Mouse (Mus musculus) embryonic fibroblast, embryonic 13.5 days (primary cell): ENCODE measurements around the gene Atp5k. TPM values are rescaled to one million over a fixed set of nuclear protein-coding genes. Genes with fewer than 3 reads are reported as not detected.

Experiments
- H3K27ac ChIP-seq: 2 replicates; pipeline ENCODE4 v1.5.1; 2012; ENCODE audit warnings: low read length, control low read depth, inconsistent platforms; ENCODE audit not compliant: insufficient read depth
- H3K4me1 ChIP-seq: 2 replicates; pipeline ENCODE4 v1.6.1; 2011; ENCODE audit warnings: low read length; ENCODE audit not compliant: control insufficient read depth, insufficient read depth
- H3K4me3 ChIP-seq: 2 replicates; pipeline ENCODE4 v1.5.1; 2011; ENCODE audit warnings: mild to moderate bottlenecking, control low read depth, low read length; ENCODE audit not compliant: insufficient read depth
- CTCF ChIP-seq: IDR thresholded peaks from 2 replicates; pipeline ENCODE4 v1.5.1; 2011; ENCODE audit warnings: mild to moderate bottlenecking, control low read depth, low read length, moderate library complexity, borderline replicate concordance; ENCODE audit not compliant: insufficient read depth
- POLR2A ChIP-seq: IDR thresholded peaks from 2 replicates; pipeline ENCODE4 v1.6.1; 2011; ENCODE audit warnings: low read depth, mild to moderate bottlenecking, control low read depth, low read length, moderate library complexity
- polyA plus RNA-seq: library from polyadenylated mRNA; stranded (reverse); fragments of >200 nt; gene quantifications from 2 replicates; pipeline ENCODE4 v1.2.4, GENCODE M21; 2011; ENCODE audit warnings: low read depth; ENCODE audit not compliant: missing spikeins, insufficient read length

Gene Atp5k
- polyA plus RNA-seq, 1 experiment, result 264 TPM

DNA sequence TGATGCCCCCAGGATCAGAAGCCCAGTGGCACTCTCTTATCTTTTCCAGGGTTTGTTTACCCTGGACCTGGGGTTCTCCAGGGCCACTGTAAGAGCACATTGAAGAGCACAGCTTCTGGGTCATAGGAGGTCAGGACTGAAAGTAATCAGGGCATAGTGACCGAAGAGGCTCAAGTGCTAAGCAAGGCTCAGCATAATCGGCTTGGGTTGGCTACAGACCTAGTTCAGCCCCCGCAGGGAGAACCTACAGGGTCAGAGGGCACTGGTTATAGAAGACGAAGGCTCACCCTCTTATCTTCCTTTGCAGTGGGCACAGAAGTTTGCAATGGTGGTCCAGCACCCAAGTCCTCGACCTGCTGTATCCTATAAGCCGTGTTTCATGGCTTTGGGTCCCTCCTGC lies 3.1 kb downstream of the Atp5k start:
- Histone ChIP-seq H3K4me1 (no peaks in the 10 kb centered on the region), H3K27ac (no peak overlapping the region), H3K4me3 (no peak overlapping the region)
- TF ChIP-seq CTCF (no peak), POLR2A (no peak)

DNA sequence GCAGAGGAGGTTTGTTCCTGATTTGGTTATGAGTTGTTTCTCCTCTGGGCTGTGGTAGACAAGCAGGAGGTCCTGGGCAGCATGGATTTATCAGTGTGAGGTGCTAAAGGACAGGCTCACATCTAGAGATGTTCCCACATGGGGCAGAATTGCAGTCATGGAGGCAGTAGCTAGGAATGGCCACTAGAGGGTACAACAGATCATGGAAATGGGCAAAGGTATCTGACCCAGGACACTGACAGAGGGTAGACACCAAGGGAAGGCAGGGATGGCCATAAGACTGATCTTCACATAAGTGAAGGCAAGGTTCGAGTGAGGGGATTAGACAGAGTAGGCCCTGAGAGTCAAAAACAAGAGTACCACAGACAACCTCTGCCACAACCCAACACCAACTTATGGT lies 7.1 kb downstream of the Atp5k start:
- TF ChIP-seq CTCF (peak; percentile 27; the same call in 1 of the 2 replicates), POLR2A (no peak)

DNA sequence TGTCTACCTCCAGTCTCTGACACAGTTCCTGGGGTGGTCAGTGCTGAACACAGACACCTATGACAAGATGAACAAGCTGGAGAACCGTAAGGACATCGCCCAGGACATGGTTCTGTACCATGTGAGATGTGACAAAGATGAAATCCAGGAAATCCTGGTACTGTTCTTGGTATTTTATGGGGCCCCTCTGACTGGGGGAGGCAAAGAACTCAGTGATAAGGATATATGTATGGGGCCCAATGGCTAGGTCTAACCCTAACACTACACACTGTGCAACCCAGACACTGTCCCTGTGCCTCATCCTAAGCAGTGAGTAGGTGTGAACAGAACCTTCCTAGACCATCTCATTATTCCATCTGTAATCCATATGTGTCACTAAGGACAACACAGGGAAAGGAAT lies 10.8 kb downstream of the Atp5k start:
- TF ChIP-seq CTCF (no peak), POLR2A (no peak)
- H3K4me1 ChIP-seq, result no peaks in the 10 kb centered on the region
- H3K27ac ChIP-seq, result no peak overlapping the region
- no peak overlapping the region for H3K4me3 ChIP-seq

More for the DNA sequence above, 7.1 kb downstream of the Atp5k start:
- Histone ChIP-seq H3K4me3 (no peak overlapping the region), H3K4me1 (no peaks in the 10 kb centered on the region), H3K27ac (no peak overlapping the region)

DNA sequence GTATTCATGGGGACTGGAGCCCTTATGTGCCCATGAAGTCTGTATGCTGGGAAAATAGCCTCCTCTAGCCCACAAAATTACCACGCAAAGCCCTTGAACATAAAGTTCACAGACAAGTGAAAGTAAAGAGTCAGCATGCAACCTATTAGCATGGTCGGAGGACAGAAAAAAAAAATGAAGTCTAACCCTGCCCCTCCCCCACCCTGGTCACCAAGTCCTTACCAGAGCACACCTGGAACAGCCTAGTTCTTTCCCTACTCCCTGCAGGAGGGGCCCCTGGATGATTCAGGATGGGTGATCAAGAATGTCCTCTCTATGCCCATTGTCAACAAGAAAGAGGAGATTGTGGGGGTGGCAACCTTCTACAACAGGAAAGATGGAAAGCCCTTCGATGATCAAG lies 11.5 kb downstream of the Atp5k start:
- Histone ChIP-seq H3K27ac (no peak overlapping the region), H3K4me3 (no peak overlapping the region), H3K4me1 (no peaks in the 10 kb centered on the region)
- TF ChIP-seq POLR2A, result no peak
- no peak for TF ChIP-seq CTCF

DNA sequence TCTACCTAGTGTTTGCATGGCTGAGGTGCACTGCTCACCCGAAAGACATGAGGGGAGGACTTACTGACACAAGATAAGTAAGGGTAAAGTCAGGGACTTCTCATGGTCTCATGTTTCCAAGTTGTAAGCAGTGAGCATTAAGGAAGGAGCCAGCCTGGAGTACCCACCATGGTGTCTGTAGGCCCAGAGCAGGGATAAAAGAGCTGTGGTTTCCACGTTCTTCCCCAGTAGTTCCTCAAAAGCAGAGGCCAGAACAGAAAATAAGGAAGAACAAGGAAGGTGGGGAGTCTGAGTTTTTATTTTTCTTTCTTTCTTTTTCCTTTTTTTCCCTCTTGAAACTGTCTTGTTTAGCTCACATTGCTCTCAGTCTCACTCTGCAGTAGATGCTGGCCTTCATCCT lies 19.5 kb downstream of the Atp5k start:
- H3K4me3 ChIP-seq, result no peak overlapping the region
- TF ChIP-seq CTCF, result no peak
- no peak for TF ChIP-seq POLR2A
- H3K27ac ChIP-seq, result no peak overlapping the region
- no peaks in the 10 kb centered on the region for H3K4me1 ChIP-seq

DNA sequence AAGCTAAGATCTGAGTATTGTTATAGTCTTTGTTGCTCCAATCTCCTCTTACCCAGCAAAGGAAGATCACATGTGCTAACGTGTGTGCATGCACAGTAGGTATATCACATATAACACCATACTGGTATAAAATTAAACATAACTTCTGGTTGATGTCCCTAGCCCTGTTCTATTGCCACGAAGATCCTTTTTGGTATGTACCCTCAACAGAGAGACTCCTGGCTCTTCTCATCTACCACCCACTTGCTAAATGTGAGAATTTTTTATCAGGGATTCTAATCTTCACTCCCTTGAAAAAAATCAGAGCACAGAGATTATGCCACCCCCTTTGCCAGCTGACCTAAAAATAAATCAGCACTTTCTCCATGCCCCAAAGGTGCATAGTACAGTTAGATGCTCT lies 27.3 kb downstream of the Atp5k start:
- Histone ChIP-seq H3K27ac (no peak overlapping the region), H3K4me3 (no peak overlapping the region), H3K4me1 (no peaks in the 10 kb centered on the region)
- TF ChIP-seq POLR2A, result no peak
- no peak for TF ChIP-seq CTCF

DNA sequence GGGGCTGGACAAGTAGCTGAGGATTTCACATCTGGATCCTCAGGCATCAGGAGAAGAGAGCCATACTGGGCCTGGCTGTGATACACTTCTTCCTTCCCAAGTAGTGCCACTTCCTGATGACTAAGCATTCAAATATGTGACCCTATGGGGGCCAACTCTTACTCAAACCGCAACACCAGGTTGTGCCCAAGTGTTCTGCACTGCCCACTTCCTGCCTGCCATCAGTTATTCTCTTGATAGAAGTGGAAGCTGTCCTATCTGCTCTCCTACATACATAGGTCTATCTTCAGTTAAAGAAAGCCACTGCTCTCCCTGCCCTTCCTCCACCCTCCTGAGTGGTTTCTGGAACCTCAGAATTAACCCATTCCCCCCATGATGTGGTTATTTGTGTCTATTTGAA lies 28.8 kb downstream of the Atp5k start:
- H3K4me3 ChIP-seq, result no peak overlapping the region
- no peak overlapping the region for H3K27ac ChIP-seq
- TF ChIP-seq POLR2A (no peak), CTCF (no peak)
- H3K4me1 ChIP-seq, result no peaks in the 10 kb centered on the region

DNA sequence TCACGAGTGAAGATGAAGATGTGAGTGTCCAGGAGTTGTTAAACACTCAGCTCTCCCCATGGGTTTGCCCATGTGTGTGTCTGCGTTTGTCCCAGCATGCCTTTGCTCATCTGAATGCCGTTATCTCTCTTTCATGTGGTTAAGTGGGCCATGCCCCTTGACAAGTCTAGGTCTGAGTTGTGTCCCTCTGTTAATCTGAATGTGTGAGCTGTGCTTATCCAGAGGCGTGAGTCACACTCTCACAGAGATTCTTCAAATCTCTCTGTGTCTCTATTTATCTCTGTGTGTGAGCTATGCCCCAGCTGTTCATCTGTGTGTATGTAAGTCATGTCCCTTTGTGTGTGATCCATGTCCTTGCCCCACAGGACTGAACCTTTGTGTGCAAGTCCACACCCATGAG lies 30.8 kb downstream of the Atp5k start:
- H3K4me3 ChIP-seq, result no peak overlapping the region
- H3K4me1 ChIP-seq, result no peaks in the 10 kb centered on the region
- no peak overlapping the region for H3K27ac ChIP-seq
- TF ChIP-seq CTCF (no peak), POLR2A (no peak)

DNA sequence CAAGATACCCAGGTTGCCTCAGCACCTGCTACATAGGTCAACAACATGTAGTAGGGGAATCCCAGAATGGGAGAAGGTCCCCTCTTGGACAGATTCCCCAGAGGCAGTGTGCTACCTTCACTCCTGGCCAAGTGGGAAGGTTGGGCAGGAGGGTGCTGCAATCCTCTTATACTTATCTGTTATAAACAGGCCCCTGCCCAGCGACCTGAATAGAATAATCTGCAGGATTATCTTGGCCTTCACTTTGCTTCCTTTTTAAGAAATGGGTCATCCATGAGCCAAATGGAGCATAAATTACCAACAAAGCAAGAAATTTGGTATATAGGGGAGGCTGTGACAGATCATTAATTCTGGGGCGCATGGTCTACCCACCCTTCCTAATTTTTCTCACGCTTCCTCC lies 44.5 kb downstream of the Atp5k start:
- no peak overlapping the region for H3K27ac ChIP-seq
- peaks cover 2% of the 10 kb centered on the region; the same call in 1 of the 2 replicates for H3K4me1 ChIP-seq
- no peak overlapping the region for H3K4me3 ChIP-seq
- TF ChIP-seq CTCF (no peak), POLR2A (no peak)

DNA sequence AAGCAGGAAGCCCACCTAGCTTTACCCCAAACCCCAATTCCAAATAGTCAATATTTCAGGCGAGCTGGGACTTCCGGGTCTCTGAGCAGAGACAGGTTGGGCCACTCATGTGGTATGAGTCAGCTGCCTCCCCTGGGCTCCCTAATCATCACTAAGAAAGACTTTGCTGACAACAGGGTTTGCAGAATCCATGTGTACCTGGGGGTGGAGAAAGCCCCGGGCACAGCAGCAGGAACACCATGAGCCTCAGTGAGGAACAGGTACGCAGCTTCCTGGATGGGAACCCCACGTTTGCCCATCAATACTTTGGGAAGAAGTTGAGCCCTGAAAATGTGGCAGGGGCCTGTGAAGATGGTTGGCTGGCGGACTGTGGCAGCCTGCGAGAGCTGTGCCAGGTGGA lies 46.0 kb downstream of the Atp5k start, which contains the start of gene Pde6b:
Gene Pde6b, plus strand, starts transcription at position 191 of the 400 bp plus-strand sequence.
- no peak within 1 kb of the TSS for H3K4me3 ChIP-seq
- no peak for TF ChIP-seq CTCF
- no peak for TF ChIP-seq POLR2A
- H3K27ac ChIP-seq, result no peak within 1 kb of the TSS
- H3K4me1 ChIP-seq, result peaks cover 2% of the 10 kb centered on the region; the same call in 1 of the 2 replicates

DNA sequence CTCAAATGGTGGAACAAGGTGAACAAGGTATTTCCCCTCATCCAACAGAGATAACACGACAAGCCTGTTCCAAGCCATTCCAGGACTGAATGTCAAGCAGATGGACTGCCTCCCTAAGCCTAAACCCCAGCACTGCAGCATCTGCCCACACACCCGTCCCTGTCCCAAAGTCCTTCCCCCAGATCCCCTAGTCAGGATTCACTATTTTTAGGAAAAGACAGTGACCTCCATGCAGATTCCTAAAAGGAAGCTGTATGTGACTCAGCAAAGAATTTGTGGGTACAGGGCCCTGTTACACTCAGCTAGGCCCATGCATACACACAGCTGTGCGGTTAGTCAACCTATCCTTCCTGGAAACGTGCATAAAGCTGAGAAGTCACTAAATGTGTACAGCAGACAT lies 47.8 kb downstream of the Atp5k start:
- H3K4me1 ChIP-seq, result peaks cover 2% of the 10 kb centered on the region; the same call in 1 of the 2 replicates
- H3K4me3 ChIP-seq, result no peak overlapping the region
- no peak for TF ChIP-seq POLR2A
- H3K27ac ChIP-seq, result no peak overlapping the region
